Mouse (Mus musculus) gastrocnemius, postnatal 4 days (tissue): ENCODE measurements at regions not wholly inside any gene's neighbourhood (a gene's known extent, or its start where the extent isn't known, plus 50 kb on each side); places are given as distances from the start of the nearest gene placed in this dataset.

Source experiments
- DNase-seq, 2 experiments: peaks; one replicate each; pipeline ENCODE4 v3.0.0; 2021 to 2022; ENCODE audit warnings: low spot score in 2 of 2, mixed read lengths in 2 of 2

- DNase-seq = no peak
These were observed 94.8 kb upstream of the Rap1b start for GRCm38 (mm10) chr10:117940441-117941265.

DNA sequence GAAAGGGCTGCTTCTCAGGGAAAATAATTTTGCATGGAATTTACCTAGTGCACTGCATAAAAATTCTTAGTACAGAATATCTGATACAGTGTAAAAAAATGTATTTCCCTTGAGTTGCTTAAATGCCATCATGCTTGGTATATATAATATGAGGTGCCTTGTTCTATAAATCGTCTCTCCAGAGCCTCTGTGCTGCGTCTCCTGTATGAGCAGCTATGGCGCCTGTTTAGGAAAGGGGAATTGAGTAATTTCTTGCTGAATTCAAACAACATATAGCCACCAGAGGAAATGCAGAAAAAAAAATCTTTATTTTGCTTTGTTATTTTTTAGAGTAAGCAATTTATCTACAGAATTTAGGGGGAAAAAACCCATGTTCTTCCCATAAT is 95.4 kb upstream of the Rap1b start:
- DNase-seq = no peak

DNA sequence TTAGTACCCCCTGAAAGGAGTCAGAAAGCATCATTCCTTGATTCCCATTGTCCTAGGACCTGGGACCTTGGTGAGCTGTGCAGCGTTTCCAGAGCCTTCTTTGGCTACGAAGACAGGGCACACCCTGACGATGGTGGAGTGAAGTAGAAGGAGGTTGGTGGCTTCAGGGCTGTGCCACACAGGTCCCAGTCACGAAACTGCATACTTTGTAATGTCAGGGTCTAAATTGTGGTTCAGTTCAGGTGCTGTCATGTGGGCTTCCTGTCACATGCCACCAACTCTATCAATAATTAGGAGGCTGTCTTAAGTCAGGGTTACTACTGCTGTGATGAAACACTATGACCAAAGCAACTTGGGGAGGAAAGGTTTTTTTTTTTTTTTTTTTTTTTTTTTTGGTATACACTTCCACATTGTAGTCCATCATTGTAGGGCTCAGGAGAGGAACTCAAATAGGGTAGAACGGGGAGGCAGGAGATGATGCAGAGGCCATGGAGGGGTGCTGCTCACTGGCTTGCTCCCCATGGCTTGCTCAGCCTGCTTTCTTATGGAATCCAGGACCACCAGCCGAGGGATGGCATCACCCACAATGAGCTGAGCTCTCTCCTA is 98.0 kb upstream of the Rap1b start:
- no peak for DNase-seq

DNA sequence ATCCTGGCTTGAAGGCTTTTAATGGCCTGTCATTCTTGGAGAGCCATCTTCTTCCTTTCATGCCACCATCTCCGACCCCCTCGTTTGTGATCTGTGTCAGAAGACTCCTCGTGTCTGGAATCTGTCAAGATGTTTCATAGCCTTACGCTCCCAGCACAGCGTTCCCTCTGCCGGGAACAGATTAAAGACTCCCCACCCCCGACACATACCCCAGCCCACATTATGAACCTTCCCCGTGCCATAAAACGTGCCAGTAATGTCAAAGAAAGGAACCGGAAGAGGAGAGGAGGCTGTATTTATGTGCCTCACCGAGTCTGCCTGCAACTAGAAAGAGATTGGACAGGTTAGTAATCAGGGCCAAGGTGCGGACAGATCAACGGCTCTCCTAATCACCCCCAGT is 101.4 kb upstream of the Rap1b start:
- no peak for DNase-seq

DNA sequence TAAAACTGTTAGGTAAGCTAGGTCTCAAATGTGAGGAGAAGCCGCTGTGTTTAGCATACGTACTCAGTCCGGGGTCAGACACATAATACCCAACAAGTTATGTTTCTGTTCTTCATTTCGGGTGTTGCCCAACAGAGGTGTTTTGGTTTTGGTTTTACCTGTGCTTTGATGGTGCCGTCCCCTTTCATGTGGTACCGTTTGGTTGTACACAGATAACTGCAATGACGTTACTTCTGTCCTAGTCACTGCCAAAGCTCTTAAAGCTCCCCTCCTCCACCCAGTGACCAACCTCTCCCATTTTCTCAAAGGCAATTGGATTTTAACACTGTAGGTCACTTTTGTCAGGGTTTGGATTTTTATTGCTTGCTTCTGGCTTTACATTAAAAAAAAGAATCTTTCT is 102.1 kb upstream of the Rap1b start:
- no peak for DNase-seq

DNA sequence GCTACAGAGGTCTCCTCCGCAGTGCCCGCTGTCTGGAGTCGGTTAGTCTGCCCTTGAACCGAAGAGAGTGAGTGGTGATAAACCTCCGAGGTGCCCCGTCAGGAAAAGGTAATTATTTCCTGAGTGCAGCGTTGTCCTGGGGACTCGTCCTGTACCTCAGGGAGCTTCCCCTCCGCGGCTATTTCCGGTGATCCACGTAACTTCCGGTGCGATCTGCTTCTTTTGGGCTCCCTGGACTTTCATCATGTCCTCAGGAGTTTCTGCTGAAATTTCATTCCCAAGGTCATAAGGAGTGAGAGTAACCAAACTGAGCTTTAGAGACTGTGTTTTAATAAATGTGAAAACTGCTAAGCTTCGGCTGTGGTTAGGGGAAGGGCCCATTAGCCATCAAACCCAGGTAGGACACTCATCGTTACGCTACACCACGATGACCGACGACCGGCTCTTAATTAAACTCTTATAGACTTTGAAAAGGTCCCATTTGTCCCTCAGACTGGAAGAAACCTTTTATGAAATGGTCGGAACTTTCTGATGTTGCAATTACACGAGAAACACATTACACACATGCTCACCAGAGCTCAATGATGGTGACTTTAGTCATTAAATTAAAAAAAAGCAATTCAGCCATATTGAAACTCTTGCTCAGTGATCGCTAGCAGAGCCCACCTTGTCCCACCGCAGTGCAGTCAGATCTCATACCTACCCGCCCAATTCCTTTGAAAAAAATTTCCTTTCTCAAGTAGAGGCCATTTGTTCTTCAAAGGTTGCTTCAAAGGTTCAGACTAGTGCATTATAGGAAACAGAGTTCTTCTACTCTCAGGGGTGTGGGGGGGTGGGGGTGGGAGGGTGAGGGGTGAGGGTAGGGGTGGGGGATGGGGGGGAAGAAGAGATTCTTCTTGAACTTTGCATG is 106.5 kb upstream of the Rap1b start:
- DNase-seq = no peak

GRCm38 (mm10) chr10:117953026-117953711 is 107.3 kb upstream of the Rap1b start:
- no peak for DNase-seq

- DNase-seq = no peak
These were observed 110.5 kb upstream of the Rap1b start for GRCm38 (mm10) chr10:117956174-117956950.

GRCm38 (mm10) chr10:117974706-117975105 is 128.9 kb upstream of the Rap1b start:
- no peak for DNase-seq

DNA sequence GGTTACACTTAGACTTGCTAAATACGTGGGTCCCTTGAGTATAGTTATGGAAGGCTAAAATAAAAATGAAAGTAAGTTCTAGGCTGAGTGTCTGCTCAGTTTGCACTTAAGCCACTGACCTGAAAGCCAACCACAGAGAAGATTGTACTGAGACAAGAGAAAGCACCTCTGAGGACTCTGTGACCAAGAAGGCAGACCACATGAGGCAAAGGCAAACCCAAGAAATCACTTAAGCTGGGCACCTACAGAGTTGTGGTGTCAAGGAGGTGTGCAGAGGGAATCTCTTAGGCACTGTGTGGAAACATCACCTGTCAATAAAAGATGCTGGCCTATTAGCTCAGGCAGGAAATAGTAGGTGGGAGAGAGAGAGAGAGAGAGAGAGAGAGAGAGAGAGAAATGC is 129.6 kb upstream of the Rap1b start:
- DNase-seq = no peak

GRCm38 (mm10) chr10:117979091-117979490 is 133.3 kb upstream of the Rap1b start:
- no peak for DNase-seq

GRCm38 (mm10) chr10:117982611-117983210 is 136.9 kb upstream of the Rap1b start:
- DNase-seq = no peak

- DNase-seq = no peak
These were observed 137.4 kb upstream of the Rap1b start for GRCm38 (mm10) chr10:117983271-117983670.

- DNase-seq = no peak
These were observed 139.2 kb upstream of the Rap1b start for GRCm38 (mm10) chr10:117984784-117985602.

DNA sequence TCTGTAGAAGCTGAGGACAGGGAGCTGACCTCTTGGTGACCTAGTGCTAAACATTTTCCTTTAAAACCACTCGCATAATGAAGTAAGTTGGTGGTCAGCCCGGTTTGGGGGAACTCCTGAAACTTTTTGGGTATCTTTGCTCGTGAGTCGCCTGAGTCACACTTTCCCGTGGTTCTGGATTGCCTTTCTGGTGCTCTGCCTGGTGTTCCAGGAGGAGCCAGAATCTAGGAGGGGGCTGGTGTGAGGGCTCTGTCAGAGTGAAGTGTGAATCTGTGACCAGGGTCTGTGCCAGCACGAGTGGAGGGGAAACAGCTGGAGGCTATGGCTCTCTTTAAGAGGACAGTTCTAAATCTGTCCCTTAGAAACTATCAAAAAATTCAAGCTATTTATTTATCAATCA is 141.8 kb upstream of the Rap1b start:
- DNase-seq = no peak

- DNase-seq = no peak
These were observed 142.2 kb upstream of the Rap1b start for GRCm38 (mm10) chr10:117988076-117988475.

- no peak for DNase-seq
These were observed 145.3 kb upstream of the Rap1b start for GRCm38 (mm10) chr10:117991176-117991575.

DNA sequence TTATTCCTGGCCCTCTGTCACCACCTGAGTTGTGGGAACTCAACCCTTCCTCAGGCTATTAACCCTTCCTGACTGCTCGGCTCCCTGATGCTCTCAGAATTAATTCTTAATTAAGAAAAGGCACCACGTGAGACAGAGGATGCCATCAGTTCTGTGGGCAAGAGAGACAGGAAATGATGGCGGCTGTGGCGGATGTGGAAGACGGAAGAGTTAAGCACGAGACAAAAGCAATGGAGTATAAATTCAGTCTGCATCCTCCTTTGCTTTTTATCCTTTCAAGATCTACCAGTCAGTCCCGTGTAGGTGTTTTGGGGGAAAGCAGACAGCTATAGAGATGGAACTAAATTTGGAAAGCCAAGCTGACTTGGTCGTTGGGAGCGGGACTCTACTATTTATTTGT is 146.5 kb upstream of the Rap1b start:
- no peak for DNase-seq

- DNase-seq = no peak
These were observed 147.8 kb upstream of the Mdm1 start for GRCm38 (mm10) chr10:117993809-117994208.
